In genomic region chr6:43581809-43582208, GRCm38 (mm10) we compare ENCODE assay signal across 19 mouse cellular contexts.
DNase-seq lines count a peak whose midpoint lies in the region; ATAC-seq and TF ChIP-seq lines count a peak whose summit lies in the region.
"Had no signal": no experiment of that assay in that cellular context is flagged by ENCODE, and none has a peak within 500 bp of the region (broad histone marks: within the 10 kb centered on the region; RNA-seq: fewer than 3 reads in every experiment).

No protein-coding gene starts in this region.

- H3K4me1 ChIP-seq in forebrain, embryonic 14.5 days (ENCODE audit: control insufficient read depth, insufficient read depth, low read length) = no peaks in the 10 kb centered on the region
- no peaks in the 10 kb centered on the region for H3K4me1 ChIP-seq in forebrain, postnatal 0 days (ENCODE audit: insufficient read depth)
- H3K4me1 ChIP-seq: forebrain, embryonic 10.5 days; forebrain, embryonic 13.5 days; hindbrain, embryonic 12.5 days; hindbrain, embryonic 15.5 days had no signal

- 76% methylated on average over 2 of the region's 2 CpGs for WGBS in forebrain, embryonic 14.5 days
- 78% methylated on average over 2 of the region's 2 CpGs for whole genome bisulfite sequencing in forebrain, postnatal 0 days

- no peak overlapping the region for H3K9ac ChIP-seq in forebrain, embryonic 14.5 days (ENCODE audit: low read length)
- no peak overlapping the region for H3K9ac ChIP-seq in forebrain, postnatal 0 days
- H3K9ac ChIP-seq: forebrain, embryonic 13.5 days; hindbrain, embryonic 12.5 days; hindbrain, embryonic 15.5 days had no signal

- H3K9me3 ChIP-seq in forebrain, embryonic 14.5 days (replicated peaks; ENCODE audit: control insufficient read depth, low read length) = no peaks in the 10 kb centered on the region
- no peaks in the 10 kb centered on the region for H3K9me3 ChIP-seq in forebrain, postnatal 0 days (ENCODE audit: low read length)
- H3K9me3 ChIP-seq: forebrain, embryonic 10.5 days; forebrain, embryonic 13.5 days; hindbrain, embryonic 12.5 days; hindbrain, embryonic 15.5 days had no signal

- DNase-seq in cerebellum, adult 18-20 months = peak; percentile 16
- DNase-seq in cerebellum, adult 8-10 months = no peak
- peak; percentile 16 for DNase-seq in forebrain, embryonic 14.5 days (ENCODE audit: low spot score)
- DNase-seq in forebrain, postnatal 0 days = no peak
- DNase-seq in brain, adult 2 months (ENCODE audit: low read depth, low spot score) = peak; percentile 67
- DNase-seq: adrenal gland, adult 2 months; adrenal gland, postnatal 14 days; gastrocnemius, adult 2 months; gastrocnemius, postnatal 14 days; heart, adult 11 months; kidney, adult 2 months had no signal

- H3K27me3 ChIP-seq in forebrain, embryonic 14.5 days (replicated peaks; ENCODE audit: control insufficient read depth, insufficient read depth, low read length) = no peaks in the 10 kb centered on the region
- H3K27me3 ChIP-seq in forebrain, postnatal 0 days (ENCODE audit: insufficient read depth, low read length) = no peaks in the 10 kb centered on the region
- H3K27me3 ChIP-seq in myocyte (ENCODE audit: control insufficient read depth, insufficient read depth, insufficient read length) = no peaks in the 10 kb centered on the region
- H3K27me3 ChIP-seq: forebrain, embryonic 13.5 days; hindbrain, embryonic 12.5 days; hindbrain, embryonic 15.5 days had no signal

- no peaks in the 10 kb centered on the region for H3K79me2 ChIP-seq in myocyte (ENCODE audit: control insufficient read depth, insufficient read depth)

- H3K27ac ChIP-seq in forebrain, embryonic 14.5 days (ENCODE audit: low read depth, low read length) = no peak overlapping the region
- H3K27ac ChIP-seq in forebrain, postnatal 0 days (ENCODE audit: low read depth, low read length) = no peak overlapping the region
- H3K27ac ChIP-seq: forebrain, embryonic 10.5 days; forebrain, embryonic 13.5 days; gastrocnemius, adult 2 months; hindbrain, embryonic 12.5 days; hindbrain, embryonic 15.5 days had no signal

- no peak overlapping the region for H3K4me2 ChIP-seq in forebrain, embryonic 14.5 days (ENCODE audit: low read length)
- no peak overlapping the region for H3K4me2 ChIP-seq in forebrain, postnatal 0 days (ENCODE audit: low read depth)
- H3K4me2 ChIP-seq in myocyte (ENCODE audit: low read depth) = no peak overlapping the region
- H3K4me2 ChIP-seq: forebrain, embryonic 13.5 days; heart, embryonic 11.5 days; hindbrain, embryonic 12.5 days; hindbrain, embryonic 15.5 days had no signal

- no peaks in the 10 kb centered on the region for H3K36me3 ChIP-seq in forebrain, embryonic 14.5 days (ENCODE audit: control insufficient read depth, insufficient read depth, low read length)
- no peaks in the 10 kb centered on the region for H3K36me3 ChIP-seq in forebrain, postnatal 0 days (ENCODE audit: insufficient read depth)
- no peaks in the 10 kb centered on the region for H3K36me3 ChIP-seq in myocyte (ENCODE audit: control insufficient read depth, insufficient read depth)
- H3K36me3 ChIP-seq: forebrain, embryonic 10.5 days; hindbrain, embryonic 12.5 days; hindbrain, embryonic 15.5 days had no signal

- no peak for ATAC-seq in forebrain, embryonic 14.5 days
- ATAC-seq in forebrain, postnatal 0 days = no peak
- ATAC-seq: CD4-positive, CD25-positive, alpha-beta regulatory T cell, adult 4 months; forebrain, embryonic 13.5 days; intestine, postnatal 0 days had no signal

- TF ChIP-seq CTCF in forebrain, postnatal 0 days (IDR thresholded peaks at IDR 0.05; ENCODE audit: low read depth) = no peak

- no peak overlapping the region for H3ac ChIP-seq in myocyte (ENCODE audit: control insufficient read depth, insufficient read length)

- no peak overlapping the region for H3K4me3 ChIP-seq in forebrain, embryonic 14.5 days (ENCODE audit: low read depth, low read length)
- H3K4me3 ChIP-seq in forebrain, postnatal 0 days (ENCODE audit: low read depth, low read length) = no peak overlapping the region
- no peak overlapping the region for H3K4me3 ChIP-seq in myocyte
- H3K4me3 ChIP-seq: forebrain, embryonic 10.5 days; forebrain, embryonic 13.5 days; gastrocnemius, adult 2 months; hindbrain, embryonic 12.5 days; hindbrain, embryonic 15.5 days had no signal

- no peak for TF ChIP-seq POLR2A in myocyte (IDR thresholded peaks at IDR 0.05; ENCODE audit: insufficient read length, low read depth)

TF ChIP-seq in myocyte, 11 proteins besides CTCF, POLR2A, EP300 and RAD21:
- TF ChIP-seq MYOD1 (IDR thresholded peaks at IDR 0.05; ENCODE audit: control insufficient read depth in 1 of 3, insufficient read length in 2 of 3, low read depth in 2 of 3) (no peak), REST (IDR thresholded peaks at IDR 0.05; ENCODE audit: insufficient read depth, insufficient read length) (no peak), CEBPB (IDR thresholded peaks at IDR 0.05; ENCODE audit: insufficient read depth, poor library complexity, severe bottlenecking) (0 out of 2 replicates have a peak, but pooled peaks have one; percentile 2), SRF (IDR thresholded peaks at IDR 0.05; ENCODE audit: control insufficient read depth, insufficient read length, low read depth) (no peak)
TF ChIP-seq in myocyte: peak in this region for 1.

Comparison
In these comparisons a context has a peak if more than half of its experiments do, and no peak if none do; other contexts are left out.
1. DNase-seq: peak in cerebellum, adult 18-20 months (2 of 2), forebrain, embryonic 14.5 days (single experiment) and brain, adult 2 months (single experiment); none in cerebellum, adult 8-10 months (single experiment) and forebrain, postnatal 0 days (single experiment).